Mouse (Mus musculus): ENCODE results near the gene Ncaph2. TPM values are rescaled to one million over a fixed set of nuclear protein-coding genes. Genes with fewer than 3 reads are reported as not detected.

Ncaph2 gene
- polyA plus RNA-seq (2015; fragmentation: Illumina TruSeq; extraction: RNeasy Lipid Tissue Mini Kit (QIAGEN cat#74804); ENCODE audit: insufficient read depth, low replicate concordance), result 70.9 TPM

GRCm38 (mm10) chr15:89355241-89356187, at the start of gene Ncaph2, which contains the start of gene Lmf2:
Gene Ncaph2, plus strand, starts transcription at chr15:89355719.
Gene Lmf2, minus strand, starts transcription at chr15:89355659.

GRCm38 (mm10) chr15:89315190-89315731, 40.3 kb upstream of the Ncaph2 start, which contains the start of gene Sbf1:
Gene Sbf1, minus strand, starts transcription at chr15:89315311.

GRCm38 (mm10) chr15:89322670-89323522, 32.6 kb upstream of the Ncaph2 start, which contains the start of gene Adm2:
Gene Adm2, plus strand, starts transcription at chr15:89322720.

GRCm38 (mm10) chr15:89334271-89334670, 21.2 kb upstream of the Ncaph2 start, which contains the start of gene Miox:
Gene Miox, plus strand, starts transcription at chr15:89334398.

GRCm38 (mm10) chr15:89373762-89374248, 18.3 kb downstream of the Ncaph2 start, which contains the start of gene Sco2:
Gene Sco2, minus strand, starts transcription at chr15:89373846.

GRCm38 (mm10) chr15:89376957-89377356, 21.4 kb downstream of the Ncaph2 start, which contains the start of gene Tymp:
Gene Tymp, minus strand, starts transcription at chr15:89377039.

GRCm38 (mm10) chr15:89378831-89379401, 23.4 kb downstream of the Ncaph2 start, which contains the start of gene Odf3b:
Gene Odf3b, minus strand, starts transcription at chr15:89379282.

GRCm38 (mm10) chr15:89384617-89385016, 29.1 kb downstream of the Ncaph2 start, which contains the start of gene Klhdc7b:
Gene Klhdc7b, plus strand, starts transcription at chr15:89384917.

GRCm38 (mm10) chr15:89410118-89410517, 54.6 kb downstream of the Ncaph2 start, which contains the start of gene Syce3:
Gene Syce3, minus strand, starts transcription at chr15:89410503.

Other genes starting within 250 kb of the Ncaph2 start
- 18.4 TPM for gene Tubgcp6, start 232.6 kb upstream of the Ncaph2 start, polyA plus RNA-seq (2015; fragmentation: Illumina TruSeq; extraction: RNeasy Lipid Tissue Mini Kit (QIAGEN cat#74804); ENCODE audit: insufficient read depth, low replicate concordance)
- 28.4 TPM for gene Hdac10, start 227.0 kb upstream of the Ncaph2 start, polyA plus RNA-seq (2015; fragmentation: Illumina TruSeq; extraction: RNeasy Lipid Tissue Mini Kit (QIAGEN cat#74804); ENCODE audit: insufficient read depth, low replicate concordance)
- 12.4 TPM for gene Mapk12, start 215.0 kb upstream of the Ncaph2 start, polyA plus RNA-seq (2015; fragmentation: Illumina TruSeq; extraction: RNeasy Lipid Tissue Mini Kit (QIAGEN cat#74804); ENCODE audit: insufficient read depth, low replicate concordance)
- gene Mapk11, start 206.1 kb upstream of the Ncaph2 start, polyA plus RNA-seq (2015; fragmentation: Illumina TruSeq; extraction: RNeasy Lipid Tissue Mini Kit (QIAGEN cat#74804); ENCODE audit: insufficient read depth, low replicate concordance), result 35.3 TPM
- 25.2 TPM for gene Plxnb2, start 174.9 kb upstream of the Ncaph2 start, polyA plus RNA-seq (2015; fragmentation: Illumina TruSeq; extraction: RNeasy Lipid Tissue Mini Kit (QIAGEN cat#74804); ENCODE audit: insufficient read depth, low replicate concordance)
- 10.5 TPM for gene Dennd6b, start 159.2 kb upstream of the Ncaph2 start, polyA plus RNA-seq (2015; fragmentation: Illumina TruSeq; extraction: RNeasy Lipid Tissue Mini Kit (QIAGEN cat#74804); ENCODE audit: insufficient read depth, low replicate concordance)
- gene Ppp6r2, start 144.2 kb upstream of the Ncaph2 start, polyA plus RNA-seq (2015; fragmentation: Illumina TruSeq; extraction: RNeasy Lipid Tissue Mini Kit (QIAGEN cat#74804); ENCODE audit: insufficient read depth, low replicate concordance), result 33.9 TPM
- gene Sbf1, start 40.4 kb upstream of the Ncaph2 start, polyA plus RNA-seq (2015; fragmentation: Illumina TruSeq; extraction: RNeasy Lipid Tissue Mini Kit (QIAGEN cat#74804); ENCODE audit: insufficient read depth, low replicate concordance), result 77.3 TPM
- 0.61 TPM for gene Adm2, start 33.0 kb upstream of the Ncaph2 start, polyA plus RNA-seq (2015; fragmentation: Illumina TruSeq; extraction: RNeasy Lipid Tissue Mini Kit (QIAGEN cat#74804); ENCODE audit: insufficient read depth, low replicate concordance)
- gene Miox, start 21.3 kb upstream of the Ncaph2 start, polyA plus RNA-seq (2015; fragmentation: Illumina TruSeq; extraction: RNeasy Lipid Tissue Mini Kit (QIAGEN cat#74804); ENCODE audit: insufficient read depth, low replicate concordance), result not detected
- 12.4 TPM for gene Lmf2, start 60 bp upstream of the Ncaph2 start, polyA plus RNA-seq (2015; fragmentation: Illumina TruSeq; extraction: RNeasy Lipid Tissue Mini Kit (QIAGEN cat#74804); ENCODE audit: insufficient read depth, low replicate concordance)
- gene Sco2, start 18.1 kb downstream of the Ncaph2 start, polyA plus RNA-seq (2015; fragmentation: Illumina TruSeq; extraction: RNeasy Lipid Tissue Mini Kit (QIAGEN cat#74804); ENCODE audit: insufficient read depth, low replicate concordance), result 4.4 TPM
- gene Tymp, start 21.3 kb downstream of the Ncaph2 start, polyA plus RNA-seq (2015; fragmentation: Illumina TruSeq; extraction: RNeasy Lipid Tissue Mini Kit (QIAGEN cat#74804); ENCODE audit: insufficient read depth, low replicate concordance), result not detected
- not detected for gene Odf3b, start 23.6 kb downstream of the Ncaph2 start, polyA plus RNA-seq (2015; fragmentation: Illumina TruSeq; extraction: RNeasy Lipid Tissue Mini Kit (QIAGEN cat#74804); ENCODE audit: insufficient read depth, low replicate concordance)
- gene Klhdc7b, start 29.2 kb downstream of the Ncaph2 start, polyA plus RNA-seq (2015; fragmentation: Illumina TruSeq; extraction: RNeasy Lipid Tissue Mini Kit (QIAGEN cat#74804); ENCODE audit: insufficient read depth, low replicate concordance), result not detected
- not detected for gene Syce3, start 54.8 kb downstream of the Ncaph2 start, polyA plus RNA-seq (2015; fragmentation: Illumina TruSeq; extraction: RNeasy Lipid Tissue Mini Kit (QIAGEN cat#74804); ENCODE audit: insufficient read depth, low replicate concordance)
- 2.7 TPM for gene Cpt1b, start 70.1 kb downstream of the Ncaph2 start, polyA plus RNA-seq (2015; fragmentation: Illumina TruSeq; extraction: RNeasy Lipid Tissue Mini Kit (QIAGEN cat#74804); ENCODE audit: insufficient read depth, low replicate concordance)
- gene C730034F03Rik, start 73.9 kb downstream of the Ncaph2 start, polyA plus RNA-seq (2015; fragmentation: Illumina TruSeq; extraction: RNeasy Lipid Tissue Mini Kit (QIAGEN cat#74804); ENCODE audit: insufficient read depth, low replicate concordance), result 4.1 TPM
- gene Gm44502, start 74.0 kb downstream of the Ncaph2 start, polyA plus RNA-seq (2015; fragmentation: Illumina TruSeq; extraction: RNeasy Lipid Tissue Mini Kit (QIAGEN cat#74804); ENCODE audit: insufficient read depth, low replicate concordance), result not detected
- gene Chkb, start 74.2 kb downstream of the Ncaph2 start, polyA plus RNA-seq (2015; fragmentation: Illumina TruSeq; extraction: RNeasy Lipid Tissue Mini Kit (QIAGEN cat#74804); ENCODE audit: insufficient read depth, low replicate concordance), result 127 TPM
- gene Mapk8ip2, start 98.2 kb downstream of the Ncaph2 start, polyA plus RNA-seq (2015; fragmentation: Illumina TruSeq; extraction: RNeasy Lipid Tissue Mini Kit (QIAGEN cat#74804); ENCODE audit: insufficient read depth, low replicate concordance), result not detected
- 12.4 TPM for gene Arsa, start 121.7 kb downstream of the Ncaph2 start, polyA plus RNA-seq (2015; fragmentation: Illumina TruSeq; extraction: RNeasy Lipid Tissue Mini Kit (QIAGEN cat#74804); ENCODE audit: insufficient read depth, low replicate concordance)
- 8.1 TPM for gene Shank3, start 143.9 kb downstream of the Ncaph2 start, polyA plus RNA-seq (2015; fragmentation: Illumina TruSeq; extraction: RNeasy Lipid Tissue Mini Kit (QIAGEN cat#74804); ENCODE audit: insufficient read depth, low replicate concordance)
- 0.35 TPM for gene Acr, start 212.6 kb downstream of the Ncaph2 start, polyA plus RNA-seq (2015; fragmentation: Illumina TruSeq; extraction: RNeasy Lipid Tissue Mini Kit (QIAGEN cat#74804); ENCODE audit: insufficient read depth, low replicate concordance)
- 6.2 TPM for gene Rabl2, start 236.2 kb downstream of the Ncaph2 start, polyA plus RNA-seq (2015; fragmentation: Illumina TruSeq; extraction: RNeasy Lipid Tissue Mini Kit (QIAGEN cat#74804); ENCODE audit: insufficient read depth, low replicate concordance)

All from spleen, adult 10 weeks (tissue).